Comparison of ENCODE assay signal across 9 mouse cellular contexts in the genomic region with DNA sequence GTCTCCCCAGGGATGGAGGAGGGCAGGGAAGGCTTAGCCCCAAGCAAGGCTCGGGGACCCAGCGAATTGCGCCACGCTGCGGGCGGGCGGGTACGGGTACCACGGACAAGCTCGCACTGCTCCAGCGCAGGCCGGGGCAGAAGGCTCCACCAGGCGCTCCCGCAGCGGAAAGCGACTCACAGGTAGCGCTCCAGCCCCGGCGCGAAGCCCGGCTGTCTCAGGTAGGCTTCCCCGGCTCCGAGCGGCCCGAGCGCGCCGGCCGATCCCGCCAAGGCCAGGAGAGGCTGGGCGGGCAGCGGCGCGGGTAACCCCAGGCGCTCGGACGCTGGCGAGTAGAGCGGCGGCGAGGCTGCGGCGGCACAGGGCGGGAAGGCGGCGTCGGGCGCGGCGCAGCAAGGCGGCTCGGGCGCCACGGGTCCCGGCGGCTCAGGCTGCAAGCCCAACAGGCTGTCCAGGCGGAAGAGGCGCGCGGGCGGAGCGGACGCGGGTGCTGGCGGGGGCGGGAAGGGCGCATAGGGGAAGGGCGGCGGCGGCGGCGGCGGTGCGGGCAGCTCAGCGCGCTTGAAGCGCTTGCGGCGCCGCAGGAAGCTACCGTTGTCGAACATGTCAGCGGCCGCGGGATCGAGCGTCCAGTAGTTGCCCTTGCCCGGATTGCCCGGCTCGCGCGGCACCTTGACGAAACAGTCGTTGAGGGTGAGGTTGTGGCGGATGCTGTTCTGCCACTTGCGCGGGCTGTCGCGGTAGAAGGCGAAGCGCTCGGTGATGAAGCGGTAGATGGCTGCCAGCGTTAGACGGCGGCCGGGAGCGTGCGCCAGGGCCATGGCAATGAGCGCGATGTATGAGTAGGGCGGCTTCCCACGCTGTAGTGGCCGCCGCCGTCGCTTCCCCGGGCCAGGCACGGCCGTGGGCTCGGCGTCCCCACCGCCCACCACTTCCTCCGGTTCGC. TPM values are rescaled to one million over a fixed set of nuclear protein-coding genes. Genes with fewer than 3 reads are reported as not detected.
A peak's percentile ranks its signal among the peaks of the same experiment; 100 is the strongest.
DNase-seq lines count a peak whose midpoint lies in the region; ATAC-seq and TF ChIP-seq lines count a peak whose summit lies in the region.
"Had no signal": no experiment of that assay in that cellular context is flagged by ENCODE, and none has a peak within 500 bp of the region (broad histone marks: within the 10 kb centered on the region; RNA-seq: fewer than 3 reads in every experiment).

No protein-coding gene starts in this region.

- intact Hi-C loops in left cerebral cortex, adult 2 months (cut with DNase I), result no loop called here
- intact Hi-C loops in left cerebral cortex, postnatal 25 days (cut with DNase I), result no loop called here

- H3K27me3 ChIP-seq in hindbrain, embryonic 10.5 days (ENCODE audit: insufficient read depth, poor library complexity, severe bottlenecking), result peaks cover 97% of the 10 kb centered on the region
- H3K27me3 ChIP-seq in liver, embryonic 11.5 days (replicated peaks; ENCODE audit: control insufficient read depth, insufficient read depth, low read length), result peaks cover 78% of the 10 kb centered on the region
- peaks cover 84% of the 10 kb centered on the region for H3K27me3 ChIP-seq in neural tube, embryonic 15.5 days (replicated peaks)

- no peak for ATAC-seq in liver, embryonic 11.5 days (replicated peaks; ENCODE audit: low FRiP score)
- ATAC-seq in neural tube, embryonic 15.5 days (ENCODE audit: low FRiP score), result peak; percentile 60; the same call in 1 of the 2 replicates
- no peak for ATAC-seq in inflammation-experienced regulatory T-cells, adult 6 months

- H3K9ac ChIP-seq in liver, embryonic 11.5 days (ENCODE audit: low read depth, low read length), result no peak overlapping the region
- H3K9ac ChIP-seq in neural tube, embryonic 15.5 days (replicated peaks), result no peak overlapping the region

- no peak for DNase-seq in left cerebral cortex, adult 2 months (ENCODE audit: extremely low spot score in 1 of 2, low spot score in 2 of 2)
- no peak for DNase-seq in left cerebral cortex, postnatal 25 days (ENCODE audit: low spot score in 2 of 2)
- peak; percentile 65 for DNase-seq in hindbrain, embryonic 10.5 days (ENCODE audit: low spot score)
- DNase-seq in liver, embryonic 11.5 days (ENCODE audit: low spot score), result peak; percentile 46
- DNase-seq in cerebellum, adult 9-10 months, result no peak

- H3K36me3 ChIP-seq in hindbrain, embryonic 10.5 days, result no peaks in the 10 kb centered on the region
- H3K36me3 ChIP-seq in liver, embryonic 11.5 days (ENCODE audit: control insufficient read depth, insufficient read depth, low read length), result no peaks in the 10 kb centered on the region
- no peaks in the 10 kb centered on the region for H3K36me3 ChIP-seq in neural tube, embryonic 15.5 days

- no peak for TF ChIP-seq CTCF in left cerebral cortex, adult 2 months (IDR thresholded peaks at IDR 0.05)

- H3K27ac ChIP-seq in left cerebral cortex, adult 2 months, result no peak overlapping the region
- H3K27ac ChIP-seq in brown adipose tissue, adult 24 weeks (replicated peaks; ENCODE audit: low read depth, low read length), result no peak overlapping the region
- H3K27ac ChIP-seq in hindbrain, embryonic 10.5 days, result peak overlapping the region; percentile 62; the same call in 1 of the 2 replicates
- no peak overlapping the region for H3K27ac ChIP-seq in liver, embryonic 11.5 days (ENCODE audit: low read depth, low read length)
- no peak overlapping the region for H3K27ac ChIP-seq in neural tube, embryonic 15.5 days (replicated peaks)

- no peaks in the 10 kb centered on the region for H3K4me1 ChIP-seq in brown adipose tissue, adult 24 weeks (ENCODE audit: control insufficient read depth, insufficient read depth, insufficient read length, low read length)
- H3K4me1 ChIP-seq in hindbrain, embryonic 10.5 days (replicated peaks), result peaks cover 22% of the 10 kb centered on the region
- H3K4me1 ChIP-seq in liver, embryonic 11.5 days (replicated peaks; ENCODE audit: control insufficient read depth, insufficient read depth, low read length), result peaks cover 6% of the 10 kb centered on the region; the same call in 1 of the 2 replicates
- H3K4me1 ChIP-seq in neural tube, embryonic 15.5 days, result peaks cover 14% of the 10 kb centered on the region

- WGBS in hindbrain, embryonic 10.5 days, result under 1% methylated on average over 124 of the region's 125 CpGs
- 1% methylated on average over 120 of the region's 125 CpGs for WGBS in liver, embryonic 11.5 days
- WGBS in neural tube, embryonic 15.5 days, result under 1% methylated on average over 116 of the region's 125 CpGs

- H3K4me2 ChIP-seq in liver, embryonic 11.5 days, result peak overlapping the region; percentile 60
- H3K4me2 ChIP-seq in neural tube, embryonic 15.5 days, result peak overlapping the region; percentile 64

- H3K9me3 ChIP-seq in hindbrain, embryonic 10.5 days, result no peaks in the 10 kb centered on the region
- H3K9me3 ChIP-seq in liver, embryonic 11.5 days (ENCODE audit: control insufficient read depth, low read length), result no peaks in the 10 kb centered on the region
- H3K9me3 ChIP-seq in neural tube, embryonic 15.5 days (replicated peaks), result no peaks in the 10 kb centered on the region

- H3K4me3 ChIP-seq in left cerebral cortex, adult 2 months, result 0 out of 2 replicates have a peak overlapping the region, but pooled peaks have one; percentile 7
- peak overlapping the region; percentile 41 for H3K4me3 ChIP-seq in brown adipose tissue, adult 24 weeks (ENCODE audit: insufficient read depth, low read depth, low read length)
- peak overlapping the region; percentile 53 for H3K4me3 ChIP-seq in hindbrain, embryonic 10.5 days
- peak overlapping the region; percentile 41 for H3K4me3 ChIP-seq in liver, embryonic 11.5 days (ENCODE audit: low read depth, low read length)
- H3K4me3 ChIP-seq in neural tube, embryonic 15.5 days (replicated peaks), result peak overlapping the region; percentile 40

RNA-seq across cellular contexts. Expression of a gene that starts 0.6 kb away (rescaled TPM):
- total RNA-seq in left cerebral cortex, adult 2 months (2021), result not detected
- not detected for total RNA-seq in left cerebral cortex, postnatal 25 days (2021)
- polyA plus RNA-seq in brown adipose tissue, adult 24 weeks (2012; ENCODE audit: insufficient read depth, insufficient read length, missing spikeins), result not detected in 2 replicates
- 0.18 and 0.51 TPM in 2 replicates for polyA plus RNA-seq in hindbrain, embryonic 10.5 days (2016; fragmentation: Nextera tagmentation; extraction: Ambion mirVana)
- not detected in 2 replicates for polyA plus RNA-seq in liver, embryonic 11.5 days (2014; fragmentation: Nextera tagmentation; extraction: Ambion mirVana)
- polyA plus RNA-seq in neural tube, embryonic 15.5 days (2015; fragmentation: Nextera tagmentation; extraction: Ambion mirVana), result not detected in 2 replicates
- polyA plus RNA-seq in inflammation-experienced regulatory T-cells, adult 6 months (2017; shearing (Covaris generic)), result not detected
- total RNA-seq: left cerebral cortex, postnatal 10 days had no signal

RNA-seq across cellular contexts. Expression of a gene that starts 16.6 kb away (rescaled TPM):
- under 1 TPM; 0.35 to 0.63 TPM for total RNA-seq in left cerebral cortex, adult 2 months (2021)
- total RNA-seq in left cerebral cortex, postnatal 25 days (2021), result under 1 TPM; 0.48 to 0.57 TPM
- polyA plus RNA-seq in brown adipose tissue, adult 24 weeks (2012; ENCODE audit: insufficient read depth, insufficient read length, missing spikeins), result not detected in 2 replicates
- 2.2 and 3.1 TPM in 2 replicates for polyA plus RNA-seq in hindbrain, embryonic 10.5 days (2016; fragmentation: Nextera tagmentation; extraction: Ambion mirVana)
- polyA plus RNA-seq in liver, embryonic 11.5 days (2014; fragmentation: Nextera tagmentation; extraction: Ambion mirVana), result 0.05 TPM in 1 of 2 replicates, not detected in the other
- polyA plus RNA-seq in neural tube, embryonic 15.5 days (2015; fragmentation: Nextera tagmentation; extraction: Ambion mirVana), result 0.28 and 0.36 TPM in 2 replicates
- polyA plus RNA-seq in inflammation-experienced regulatory T-cells, adult 6 months (2017; shearing (Covaris generic)), result under 1 TPM in 2 of 3 experiments, not detected in 1; 0.23 to 0.26 TPM

Comparison
In these comparisons a context has a peak if more than half of its experiments do, and no peak if none do; other contexts are left out.
1. DNase-seq: peak in hindbrain, embryonic 10.5 days (single experiment) and liver, embryonic 11.5 days (single experiment); none in left cerebral cortex, adult 2 months (0 of 2), left cerebral cortex, postnatal 25 days (0 of 2) and cerebellum, adult 9-10 months (single experiment).
2. Peak in every context shown above with its lines, with median percentiles within 50 percentile points of each other: H3K4me3 ChIP-seq.